Mouse (Mus musculus) central nervous system, embryonic 18 days (tissue): ENCODE measurements around the gene Zfp692. TPM values are rescaled to one million over a fixed set of nuclear protein-coding genes. Genes with fewer than 3 reads are reported as not detected.

Source experiments
- polyA plus RNA-seq: library from polyadenylated mRNA; depleted of rRNA; stranded (reverse); fragments of >200 nt; gene quantifications from 2 replicates; pipeline ENCODE4 v1.2.3, GENCODE M21; 2012; rRNA removed

Gene Zfp692
- 67.7 and 68.3 TPM in 2 replicates for polyA plus RNA-seq

DNA sequence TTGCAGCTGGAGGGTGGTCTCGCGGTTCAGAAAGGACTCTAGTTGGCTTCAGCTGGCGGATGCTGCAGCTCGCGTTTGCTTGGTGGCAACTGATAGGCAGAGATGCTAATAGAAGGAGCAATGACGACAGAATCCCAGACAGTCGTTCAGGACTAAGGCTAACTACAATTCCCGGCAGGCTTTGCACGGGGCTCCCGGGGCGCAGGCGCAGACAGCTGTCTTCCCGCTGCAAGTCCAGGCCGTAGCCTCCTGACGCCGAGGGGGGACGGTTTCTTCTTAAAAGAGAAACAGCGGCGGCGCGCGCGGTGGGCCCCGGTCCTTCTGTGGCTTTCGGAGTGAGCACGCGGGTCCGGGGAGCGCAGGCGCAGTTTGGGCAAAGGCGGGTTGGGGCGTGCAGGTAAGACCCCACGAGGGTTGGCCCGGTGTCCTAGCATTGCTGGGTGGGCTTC lies at the start of gene Zfp692:
Gene Zfp692 (plus strand): TSS at position 210 of the 449 bp plus-strand sequence.

DNA sequence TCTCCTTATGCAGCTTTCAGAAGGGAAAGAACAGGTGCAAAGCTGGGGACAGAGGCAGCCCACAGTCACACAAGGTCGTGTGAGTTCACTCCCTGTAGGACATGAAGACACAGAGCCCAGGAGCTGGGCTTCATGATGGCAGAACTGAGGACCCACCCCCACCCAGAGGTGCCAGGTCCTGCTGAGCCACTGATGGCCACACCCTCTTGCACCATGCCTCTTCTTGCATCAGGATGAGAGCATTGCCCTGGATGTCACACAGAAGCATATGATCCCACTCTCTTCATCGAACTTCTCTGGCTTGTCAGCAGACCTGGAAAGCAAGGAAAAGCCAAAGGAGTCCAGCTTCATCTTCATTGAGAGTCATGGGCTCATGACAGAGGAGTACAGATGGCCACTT lies 32.3 kb upstream of the Zfp692 start, which contains the start of gene 4930438A08Rik:
Gene 4930438A08Rik (plus strand): TSS at position 228 of the 400 bp plus-strand sequence.

GRCm38 (mm10) chr11:58330276-58331148 lies 23.6 kb downstream of the Zfp692 start, which contains the start of the genes Zfp672 and Sh3bp5l:
Zfp672 (minus strand) TSS chr11:58330339.
Sh3bp5l (plus strand) TSS chr11:58330724.

Other genes with a start within 250 kb of the Zfp692 start
- not detected in 2 replicates for gene Gm12248, start 213.9 kb upstream of the Zfp692 start, polyA plus RNA-seq
- gene Cnot8, start 202.9 kb upstream of the Zfp692 start, polyA plus RNA-seq = 112 TPM in 2 replicates
- gene Gemin5, start 138.5 kb upstream of the Zfp692 start, polyA plus RNA-seq = 11.4 and 11.6 TPM in 2 replicates
- 67.6 and 75.1 TPM in 2 replicates for gene Mrpl22, start 135.4 kb upstream of the Zfp692 start, polyA plus RNA-seq
- gene Igtp, start 107.5 kb upstream of the Zfp692 start, polyA plus RNA-seq = 2.1 and 2.8 TPM in 2 replicates
- gene Irgm2, start 107.5 kb upstream of the Zfp692 start, polyA plus RNA-seq = 1.6 and 2.5 TPM in 2 replicates
- gene 4930438A08Rik, start 32.3 kb upstream of the Zfp692 start, polyA plus RNA-seq = 0.04 and 0.08 TPM in 2 replicates
- gene Zfp672, start 23.3 kb downstream of the Zfp692 start, polyA plus RNA-seq = 41.2 and 41.8 TPM in 2 replicates
- gene Sh3bp5l, start 23.7 kb downstream of the Zfp692 start, polyA plus RNA-seq = 40.1 and 41.6 TPM in 2 replicates
- 0.08 and 0.17 TPM in 2 replicates for gene Lypd8, start 72.0 kb downstream of the Zfp692 start, polyA plus RNA-seq
- not detected in 2 replicates for gene 1810065E05Rik, start 114.0 kb downstream of the Zfp692 start, polyA plus RNA-seq
- gene Gm12253, start 125.5 kb downstream of the Zfp692 start, polyA plus RNA-seq = not detected in 2 replicates
- gene Lypd9, start 145.9 kb downstream of the Zfp692 start, polyA plus RNA-seq = not detected in 2 replicates
- gene Olfr30, start 155.2 kb downstream of the Zfp692 start, polyA plus RNA-seq = not detected in 2 replicates
- 0.03 TPM in 1 of 2 replicates, not detected in the other for gene Olfr332, start 185.5 kb downstream of the Zfp692 start, polyA plus RNA-seq
- not detected in 2 replicates for gene Olfr331, start 195.5 kb downstream of the Zfp692 start, polyA plus RNA-seq
- 0.03 and 0.06 TPM in 2 replicates for gene Olfr330, start 227.8 kb downstream of the Zfp692 start, polyA plus RNA-seq
- not detected in 2 replicates for gene Olfr329-ps, start 239.4 kb downstream of the Zfp692 start, polyA plus RNA-seq
- gene Olfr328, start 248.6 kb downstream of the Zfp692 start, polyA plus RNA-seq = 0.03 TPM in 1 of 2 replicates, not detected in the other